Mouse (Mus musculus) heart, adult 2 months (tissue): ENCODE measurements around the gene Myo10.

Experiments
- CTCF ChIP-seq: fragments of 200-600 bp; IDR thresholded peaks from 2 replicates; pipeline ENCODE4 v1.8.1; 2022; ENCODE audit warnings: antibody characterized with exemption, mild to moderate bottlenecking, moderate library complexity
- EP300 ChIP-seq: fragments of 200-500 bp; IDR thresholded peaks from 2 replicates; pipeline ENCODE4 v1.6.1; 2011; ENCODE audit warnings: low read depth, low read length, control low read depth; ENCODE audit not compliant: insufficient read depth

- TF ChIP-seq CTCF: no peak
- 0 out of 2 replicates have a peak, but pooled peaks have one; percentile 21 for TF ChIP-seq EP300
These were observed 15.4 kb downstream of the Myo10 start for GRCm38 (mm10) chr15:25637727-25638126.
